Mouse (Mus musculus) CH12.LX (cell line): ENCODE results near the gene Foxp1. TPM values are rescaled to one million over a fixed set of nuclear protein-coding genes. Genes with fewer than 3 reads are reported as not detected.

Source experiments
- DNase-seq: peaks from one replicate; pipeline ENCODE4 v3.0.0-alpha.2; 2013; ENCODE audit errors: extremely low read depth
- H3K27ac ChIP-seq: 2 replicates; pipeline ENCODE4 v1.5.1; 2012; ENCODE audit warnings: low read depth, mild to moderate bottlenecking, control low read depth, moderate library complexity; ENCODE audit not compliant: insufficient read depth
- H3K27me3 ChIP-seq: replicated peaks from 2 replicates; pipeline ENCODE3; 2012; ENCODE audit warnings: inconsistent platforms
- H3K36me3 ChIP-seq, 2 experiments: replicated peaks in 1 of 2; 2 replicates each; pipeline versions ENCODE3 to v1.6.1; 2012; ENCODE audit warnings: inconsistent platforms in 1 of 2, low read length in 1 of 2, mild to moderate bottlenecking in 1 of 2, mixed read lengths in 1 of 2, moderate library complexity in 1 of 2; ENCODE audit not compliant: control insufficient read depth in 1 of 2, insufficient read depth in 1 of 2
- H3K4me1 ChIP-seq, 2 experiments: 2 replicates each; pipeline ENCODE4 v1.6.1; 2012; ENCODE audit warnings: inconsistent platforms in 1 of 2, moderate library complexity in 1 of 2; ENCODE audit not compliant: insufficient read depth in 2 of 2, control insufficient read depth in 1 of 2
- H3K4me2 ChIP-seq: 2 replicates; pipeline ENCODE4 v1.6.1; 2012; ENCODE audit warnings: low read depth, mild to moderate bottlenecking, control low read depth; ENCODE audit not compliant: poor library complexity, insufficient read depth, severe bottlenecking
- H3K4me3 ChIP-seq, 3 experiments: fragments of 150-350 bp in 1 of 3; sonication (generic) in 1 of 3; replicated peaks in 1 of 3; 2 replicates each; pipeline versions ENCODE3 to v1.5.1; 2011 to 2012; ENCODE audit warnings: low read depth in 2 of 3, low read length in 2 of 3, mild to moderate bottlenecking in 2 of 3, moderate library complexity in 2 of 3, control low read depth in 1 of 3, improper control_type of control experiment in 1 of 3, inconsistent platforms in 1 of 3, mixed read lengths in 1 of 3; ENCODE audit not compliant: poor library complexity in 1 of 3
- H3K79me2 ChIP-seq: replicated peaks from 2 replicates; pipeline ENCODE4 v1.6.1; 2012; ENCODE audit warnings: mild to moderate bottlenecking, moderate library complexity; ENCODE audit not compliant: control insufficient read depth, poor library complexity, insufficient read depth, severe bottlenecking; ENCODE audit errors: extremely low read depth
- H3K9ac ChIP-seq: 2 replicates; pipeline ENCODE4 v1.6.1; 2012; ENCODE audit warnings: low read depth, mild to moderate bottlenecking, control low read depth, moderate library complexity; ENCODE audit not compliant: insufficient read depth
- H3K9me3 ChIP-seq: replicated peaks from 2 replicates; pipeline ENCODE3; 2012; ENCODE audit warnings: low read length, inconsistent platforms, mixed read lengths
- BHLHE40 ChIP-seq: IDR thresholded peaks from 2 replicates; pipeline ENCODE4 v1.6.1; 2011; ENCODE audit warnings: mild to moderate bottlenecking, low read depth, low read length, improper control_type of control experiment
- CHD1 ChIP-seq: IDR thresholded peaks from 2 replicates; pipeline ENCODE4 v1.6.1; 2012; ENCODE audit warnings: low read depth, low read length, improper control_type of control experiment, inconsistent platforms
- CTCF ChIP-seq, 2 experiments: IDR thresholded peaks in 1 of 2; conservative IDR thresholded peaks in 1 of 2; 2 replicates each; pipeline ENCODE4 v1.5.1; 2011 to 2012; ENCODE audit warnings: low read depth in 2 of 2, low read length in 2 of 2, improper control_type of control experiment in 1 of 2, inconsistent platforms in 1 of 2, mild to moderate bottlenecking in 1 of 2, moderate library complexity in 1 of 2
- E2F4 ChIP-seq: IDR thresholded peaks from 2 replicates; pipeline ENCODE4 v1.6.1; 2011; ENCODE audit warnings: low read depth, low read length, improper control_type of control experiment; ENCODE audit not compliant: insufficient replicate concordance
- ELF1 ChIP-seq: IDR thresholded peaks from 2 replicates; pipeline ENCODE4 v1.6.1; 2014; ENCODE audit warnings: low read depth, mild to moderate bottlenecking, inconsistent platforms, low read length, improper control_type of control experiment
- ETS1 ChIP-seq: conservative IDR thresholded peaks from 2 replicates; pipeline ENCODE4 v1.6.1; 2012; ENCODE audit warnings: low read depth, mild to moderate bottlenecking, inconsistent platforms, low read length, improper control_type of control experiment, moderate library complexity
- GABPA ChIP-seq: IDR thresholded peaks from 2 replicates; pipeline ENCODE4 v1.6.1; 2012; ENCODE audit warnings: low read depth, low read length, improper control_type of control experiment, inconsistent platforms; ENCODE audit not compliant: insufficient replicate concordance
- JUN ChIP-seq: IDR thresholded peaks from 2 replicates; pipeline ENCODE4 v1.6.1; 2011; ENCODE audit warnings: low read depth, mild to moderate bottlenecking, low read length, improper control_type of control experiment, moderate library complexity; ENCODE audit not compliant: insufficient read depth
- JUND ChIP-seq: conservative IDR thresholded peaks from 2 replicates; pipeline ENCODE4 v1.6.1; 2011; ENCODE audit warnings: low read depth, low read length, improper control_type of control experiment
- KAT2A ChIP-seq: IDR thresholded peaks from 2 replicates; pipeline ENCODE4 v1.6.1; 2012; ENCODE audit warnings: low read length, improper control_type of control experiment, inconsistent platforms; ENCODE audit not compliant: insufficient replicate concordance
- MAFK ChIP-seq: IDR thresholded peaks from 2 replicates; pipeline ENCODE4 v1.6.1; 2011; ENCODE audit warnings: low read length, improper control_type of control experiment; ENCODE audit not compliant: insufficient replicate concordance
- MAX ChIP-seq: IDR thresholded peaks from 2 replicates; pipeline ENCODE4 v1.6.1; 2011; ENCODE audit warnings: low read length, improper control_type of control experiment
- MAZ ChIP-seq: IDR thresholded peaks from 2 replicates; pipeline ENCODE4 v1.6.1; 2012; ENCODE audit warnings: low read depth, mild to moderate bottlenecking, inconsistent platforms, low read length, improper control_type of control experiment, moderate library complexity
- MEF2A ChIP-seq: IDR thresholded peaks from 2 replicates; pipeline ENCODE4 v1.6.1; 2014; ENCODE audit warnings: low read depth, mild to moderate bottlenecking, inconsistent platforms, low read length, improper control_type of control experiment, borderline replicate concordance
- MYC ChIP-seq: IDR thresholded peaks from 2 replicates; pipeline ENCODE4 v1.6.1; 2011; ENCODE audit warnings: low read depth, mild to moderate bottlenecking, improper control_type of control experiment, low read length
- NELFE ChIP-seq: IDR thresholded peaks from 2 replicates; pipeline ENCODE4 v1.6.1; 2011; ENCODE audit warnings: low read depth, low read length, improper control_type of control experiment
- PAX5 ChIP-seq: IDR thresholded peaks from 2 replicates; pipeline ENCODE4 v1.6.1; 2012; ENCODE audit warnings: low read length, inconsistent platforms, mixed read lengths
- POLR2A ChIP-seq: IDR thresholded peaks from 2 replicates; pipeline ENCODE4 v1.6.1; 2011; ENCODE audit warnings: low read depth, mild to moderate bottlenecking, improper control_type of control experiment, low read length
- POLR2AphosphoS2 ChIP-seq: IDR thresholded peaks from 2 replicates; pipeline ENCODE4 v1.6.1; 2011; ENCODE audit warnings: low read depth, low read length, improper control_type of control experiment
- RAD21 ChIP-seq: IDR thresholded peaks from 2 replicates; pipeline ENCODE4 v1.6.1; 2011; ENCODE audit warnings: low read depth, mild to moderate bottlenecking, low read length, improper control_type of control experiment, moderate library complexity
- RCOR1 ChIP-seq: conservative IDR thresholded peaks from 2 replicates; pipeline ENCODE4 v1.6.1; 2012; ENCODE audit warnings: low read depth, mild to moderate bottlenecking, inconsistent platforms, low read length, improper control_type of control experiment
- SMC3 ChIP-seq: IDR thresholded peaks from 2 replicates; pipeline ENCODE4 v1.6.1; 2011; ENCODE audit warnings: low read depth, low read length, improper control_type of control experiment
- TBP ChIP-seq: conservative IDR thresholded peaks from 2 replicates; pipeline ENCODE4 v1.6.1; 2011; ENCODE audit warnings: low read depth, low read length, improper control_type of control experiment
- TCF12 ChIP-seq: IDR thresholded peaks from 2 replicates; pipeline ENCODE4 v1.6.1; 2014; ENCODE audit warnings: low read depth, mild to moderate bottlenecking, inconsistent platforms, low read length, improper control_type of control experiment
- USF1 ChIP-seq: IDR thresholded peaks from 2 replicates; pipeline ENCODE4 v1.6.1; 2014; ENCODE audit warnings: low read depth, mild to moderate bottlenecking, inconsistent platforms, low read length, improper control_type of control experiment
- USF2 ChIP-seq: conservative IDR thresholded peaks from 2 replicates; pipeline ENCODE4 v1.6.1; 2011; ENCODE audit warnings: low read depth, low read length, improper control_type of control experiment
- ZC3H11A ChIP-seq: IDR thresholded peaks from 2 replicates; pipeline ENCODE4 v1.6.1; 2012; ENCODE audit warnings: low read depth, mild to moderate bottlenecking, inconsistent platforms, low read length, improper control_type of control experiment
- dilution Hi-C: fragments of 300-500 bp; cut with MboI; formaldehyde crosslinking; loops from 2 replicates; pipeline ENCODE4 v1.14.3; 2020; ENCODE audit warnings: low sequenced_read_pairs; ENCODE audit not compliant: extremely low pct_unique_long_range_greater_than_20kb, extremely low pct_ligation_motif_present
- in situ Hi-C: fragments of 300-500 bp; cut with MboI; formaldehyde crosslinking; loops from 3 replicates; pipeline ENCODE4 v1.14.3; 2019; ENCODE audit warnings: low sequenced_read_pairs, low pct_ligation_motif_present, low pct_unique_long_range_greater_than_20kb, mixed read lengths
- polyA plus RNA-seq: library from polyadenylated mRNA; unstranded; fragments of >175 nt; gene quantifications from 2 replicates; pipeline ENCODE4 v1.2.1, GENCODE M21; 2012; ENCODE audit warnings: low read depth; ENCODE audit not compliant: insufficient read length
- total RNA-seq, 2 experiments: library from RNA; depleted of rRNA; stranded (reverse); fragments of 300-350 nt in 1 of 2; fragments of >200 nt in 1 of 2; gene quantifications; 2 replicates each; pipeline ENCODE4 v1.2.3; 2012 to 2014

Gene Foxp1
- total and polyA plus RNA-seq, 3 experiments, result 66.5 to 105 (median 87.4) TPM

DNA sequence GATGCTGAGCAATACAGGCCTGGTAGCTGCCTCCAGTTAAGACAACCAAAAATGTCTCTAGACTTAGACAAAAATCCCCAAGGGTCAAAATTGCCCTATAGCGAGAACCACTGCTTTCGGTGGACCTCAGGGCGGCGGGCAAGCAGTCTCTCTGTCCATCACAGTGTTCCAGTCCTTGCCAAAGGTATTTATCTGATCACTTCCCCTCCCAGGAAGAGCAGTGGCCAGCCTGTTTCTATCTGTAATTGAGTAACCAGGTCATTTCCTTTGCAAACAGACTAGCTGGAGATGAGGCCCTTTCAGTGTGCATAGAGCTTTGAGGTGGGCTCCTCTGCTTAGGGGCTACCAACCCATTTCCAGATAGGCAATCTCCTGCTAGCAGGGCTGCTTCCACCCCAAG, 9.9 kb upstream of the Foxp1 start:
- no peak for DNase-seq
- dilution Hi-C loops, result no loop called here
- Histone ChIP-seq H3K27ac (no peak overlapping the region), H3K4me2 (no peak overlapping the region), H3K4me1 (peaks cover 0 to 10% of the 10 kb centered on the region in 2 experiments; a peak in 1 of 4 replicates), H3K4me3 (no peak overlapping the region), H3K36me3 (no peaks in the 10 kb centered on the region), H3K9ac (no peak overlapping the region), H3K9me3 (peaks cover under 1% of the 10 kb centered on the region), H3K79me2 (no peaks in the 10 kb centered on the region), H3K27me3 (no peaks in the 10 kb centered on the region)
- in situ Hi-C loops, result no loop called here
- TF ChIP-seq PAX5, result no peak
- no peak for TF ChIP-seq E2F4
- TF ChIP-seq USF1, result no peak
- TF ChIP-seq MEF2A, result no peak
- TF ChIP-seq ETS1, result no peak
- TF ChIP-seq TBP, result no peak
- TF ChIP-seq BHLHE40, result no peak
- TF ChIP-seq CTCF (conservative IDR thresholded peaks at IDR 0.05 in 1 of 2, IDR thresholded peaks at IDR 0.05 in 1 of 2; ENCODE audit: low read depth in 2 of 2, low read length in 2 of 2), result no peak
- no peak for TF ChIP-seq USF2
- TF ChIP-seq TCF12, result no peak
- no peak for TF ChIP-seq MAX

DNA sequence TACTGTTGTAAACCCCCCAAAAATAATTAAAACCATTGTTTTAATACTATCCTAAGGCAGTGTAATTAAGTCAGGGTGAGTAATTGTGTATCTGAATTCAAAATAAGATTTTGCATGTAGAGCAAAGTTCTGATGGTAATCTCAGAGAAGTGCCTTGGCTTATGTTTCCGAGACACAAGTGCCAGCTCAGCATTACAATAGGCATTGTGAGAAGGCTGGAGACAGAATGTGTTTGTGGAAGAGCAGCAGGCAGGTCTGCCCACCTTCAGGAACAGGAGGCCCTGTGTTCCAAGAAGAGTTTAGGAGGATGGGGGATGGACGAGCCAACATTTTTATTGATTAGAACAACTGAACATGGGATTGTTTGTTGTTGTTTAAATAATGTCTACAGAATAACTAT, 6.5 kb upstream of the Foxp1 start:
- DNase-seq, result no peak
- peaks cover 0 to 10% of the 10 kb centered on the region in 2 experiments; a peak in 1 of 4 replicates for H3K4me1 ChIP-seq
- H3K27ac ChIP-seq, result no peak overlapping the region
- dilution Hi-C loops, result no loop called here
- no peak for TF ChIP-seq JUN
- no peak for TF ChIP-seq PAX5
- TF ChIP-seq GABPA, result no peak
- no peak for TF ChIP-seq RAD21
- TF ChIP-seq ZC3H11A, result no peak
- no peak for TF ChIP-seq POLR2A
- TF ChIP-seq CHD1, result no peak
- TF ChIP-seq POLR2AphosphoS2, result no peak
- no peak for TF ChIP-seq MAFK
- no peak for TF ChIP-seq RCOR1
- no peak for TF ChIP-seq ELF1
- no peak for TF ChIP-seq USF1
- no peak for TF ChIP-seq KAT2A
- TF ChIP-seq BHLHE40, result no peak
- TF ChIP-seq TCF12, result no peak
- TF ChIP-seq NELFE, result no peak
- no peak for TF ChIP-seq MYC
- TF ChIP-seq JUND, result no peak
- TF ChIP-seq MAZ, result no peak
- no peak for TF ChIP-seq SMC3
- TF ChIP-seq, all 38 proteins: peak for 0
- in situ Hi-C loops, result no loop called here
- H3K27me3 ChIP-seq, result no peaks in the 10 kb centered on the region
- peaks cover 7% of the 10 kb centered on the region for H3K9me3 ChIP-seq
- H3K9ac ChIP-seq, result no peak overlapping the region
- H3K4me3 ChIP-seq, result no peak overlapping the region
- no peaks in the 10 kb centered on the region for H3K36me3 ChIP-seq
- H3K79me2 ChIP-seq, result no peaks in the 10 kb centered on the region
- no peak overlapping the region for H3K4me2 ChIP-seq
